Mouse (Mus musculus): ENCODE measurements around the gene Drd3.

DNA sequence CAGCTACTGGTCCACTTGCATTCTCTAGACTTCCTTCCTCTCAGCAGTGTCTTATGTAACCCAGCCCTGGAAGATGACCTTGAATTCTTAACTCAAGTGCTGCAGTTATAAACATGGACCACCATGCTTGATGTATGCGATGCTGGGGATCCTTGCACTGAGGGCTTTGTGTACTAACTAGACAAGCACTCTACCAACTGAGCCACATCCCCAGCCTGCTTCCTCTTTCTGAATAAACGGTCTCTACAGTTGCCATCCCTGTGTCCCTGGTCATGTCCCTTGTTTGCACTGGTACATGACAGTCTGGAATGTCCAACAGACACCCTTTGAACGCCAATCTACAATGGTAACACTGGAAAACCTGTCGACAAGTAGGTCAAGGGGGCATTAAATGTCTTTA is 23.5 kb upstream of the Drd3 start:
- TF ChIP-seq POLR2A (IDR thresholded peaks at IDR 0.05; ENCODE audit: borderline replicate concordance, low read depth, low read length), result no peak
- TF ChIP-seq CTCF (IDR thresholded peaks at IDR 0.05; ENCODE audit: low read depth, low read length), result no peak

All from bone marrow macrophage, adult 2 months (primary cell).